Mouse (Mus musculus) forebrain, embryonic 16.5 days (tissue): ENCODE measurements around the gene Hyou1. TPM values are rescaled to one million over a fixed set of nuclear protein-coding genes. Genes with fewer than 3 reads are reported as not detected.
"Not testable (repeated sequence)": the region's sequence is repeated elsewhere in the genome, so short reads cannot be mapped to it uniquely, and the experiment has no call there.

Experiments
- ATAC-seq: fragments of 200-750 bp; cut with Nextera tagmentation; 2 replicates; pipeline ENCODE4 v1.8.0; 2017; ENCODE audit warnings: mild to moderate bottlenecking, moderate library complexity
- H3K27ac ChIP-seq: fragments of 300-500 bp; sonication (generic); 2 replicates; pipeline ENCODE4 v1.5.1; 2014; ENCODE audit warnings: low read length, control low read depth
- H3K27me3 ChIP-seq: fragments of 300-500 bp; sonication (generic); replicated peaks from 2 replicates; pipeline ENCODE4 v1.6.1; 2014; ENCODE audit warnings: low read length; ENCODE audit not compliant: control insufficient read depth, insufficient read depth
- H3K36me3 ChIP-seq: fragments of 300-500 bp; sonication (generic); 2 replicates; pipeline ENCODE4 v1.6.1; 2014; ENCODE audit not compliant: control insufficient read depth, insufficient read depth
- H3K4me1 ChIP-seq: fragments of 300-500 bp; sonication (generic); replicated peaks from 2 replicates; pipeline ENCODE4 v1.6.1; 2014; ENCODE audit warnings: low read length; ENCODE audit not compliant: control insufficient read depth, insufficient read depth
- H3K4me2 ChIP-seq: fragments of 300-500 bp; sonication (generic); 2 replicates; pipeline ENCODE4 v1.6.1; 2014; ENCODE audit warnings: mild to moderate bottlenecking, low read length, control low read depth
- H3K4me3 ChIP-seq: fragments of 300-500 bp; sonication (generic); replicated peaks from 2 replicates; pipeline ENCODE4 v1.5.1; 2014; ENCODE audit warnings: mild to moderate bottlenecking, low read length, control low read depth
- H3K9ac ChIP-seq: fragments of 300-500 bp; sonication (generic); replicated peaks from 2 replicates; pipeline ENCODE4 v1.6.1; 2014; ENCODE audit warnings: low read depth, low read length, control low read depth
- H3K9me3 ChIP-seq: fragments of 300-500 bp; sonication (generic); 2 replicates; pipeline ENCODE4 v1.6.1; 2016; ENCODE audit warnings: low read length; ENCODE audit not compliant: control insufficient read depth
- WGBS: fragments of 180-500 bp; shearing (Covaris S2); extraction: QIAGEN DNeasy Blood & Tissue Kit; methylation state at CpG from one replicate; pipeline ENCODE4 v1.1.7; 2014; 5-methylcytosine and 5-hydroxymethylcytosine counted together
- microRNA-seq: library from miRNA; unstranded; fragments of <30 nt; microRNA quantifications from one replicate; pipeline ENCODE4, GENCODE M21; 2017
- polyA plus RNA-seq: library from polyadenylated mRNA; unstranded; fragments of >200 nt; fragmentation: Nextera tagmentation; extraction: Ambion mirVana; gene quantifications from 2 replicates; pipeline ENCODE4 v1.2.1, GENCODE M21; 2015

Gene Hyou1
- polyA plus RNA-seq, 1 experiment from 2014 or later: 27.2 TPM

DNA sequence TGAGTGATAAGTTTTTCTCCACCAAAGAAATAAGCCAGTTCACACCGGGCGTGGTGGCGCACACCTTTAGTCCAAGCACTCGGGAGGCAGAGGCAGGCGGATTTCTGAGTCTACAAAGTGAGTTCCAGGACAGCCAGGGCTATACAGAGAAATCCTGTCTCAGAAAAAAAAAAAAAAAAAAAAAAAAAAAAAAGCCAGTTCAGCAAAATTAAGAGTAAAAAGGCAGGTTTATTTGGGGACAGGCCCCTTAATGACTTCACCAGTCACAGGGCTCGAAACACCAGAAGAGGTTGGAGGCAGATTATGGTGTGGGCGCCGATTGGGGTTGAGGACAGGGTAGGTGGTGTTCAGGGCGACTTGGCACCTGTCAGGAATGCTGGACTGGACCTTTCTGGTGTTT, 40.4 kb downstream of the Hyou1 start:
- WGBS: 95% methylated on average over 9 of the region's 9 CpGs
- not testable (repeated sequence) for H3K9me3 ChIP-seq, H3K36me3 ChIP-seq, H3K27ac ChIP-seq, H3K27me3 ChIP-seq, ATAC-seq, H3K4me3 ChIP-seq, H3K4me2 ChIP-seq, H3K9ac ChIP-seq
- H3K4me1 ChIP-seq: peaks cover 11% of the 10 kb centered on the region

DNA sequence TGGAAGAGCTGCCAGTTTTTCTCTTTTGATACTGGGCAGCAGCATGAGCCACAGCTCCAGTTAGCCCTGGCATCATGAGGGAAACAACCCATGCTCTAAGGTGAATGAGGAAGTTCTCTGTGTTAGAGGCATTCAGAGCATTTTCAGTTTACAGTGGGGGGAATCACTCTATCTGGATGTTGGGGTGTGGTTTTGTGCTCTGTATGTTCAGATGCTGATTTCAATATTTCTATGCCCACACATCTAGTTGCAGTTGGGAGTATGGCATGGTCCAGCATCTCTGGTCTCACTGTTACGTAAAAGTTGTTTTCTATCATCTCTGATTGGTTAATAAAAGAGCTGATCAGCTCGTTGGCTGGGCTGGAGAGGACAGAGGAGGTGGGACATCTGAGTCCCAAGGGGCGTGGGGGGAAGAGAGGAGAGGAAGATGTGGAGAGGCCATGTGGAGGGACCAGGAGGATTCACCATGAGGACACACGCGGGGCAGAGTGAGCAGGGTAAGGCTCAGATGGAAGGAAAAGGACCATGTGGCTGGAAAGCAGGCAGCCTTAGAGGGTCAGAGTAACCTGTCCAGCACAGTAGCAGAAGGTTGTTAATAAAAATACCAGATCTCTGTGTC, 41.1 kb downstream of the Hyou1 start:
- no peak overlapping the region for H3K9ac ChIP-seq
- peaks cover 11% of the 10 kb centered on the region for H3K4me1 ChIP-seq
- WGBS: 81% methylated on average over 5 of the region's 5 CpGs
- H3K27ac ChIP-seq: no peak overlapping the region
- no peaks in the 10 kb centered on the region for H3K9me3 ChIP-seq
- peaks cover 2% of the 10 kb centered on the region; the same call in 1 of the 2 replicates for H3K36me3 ChIP-seq
- no peak overlapping the region for H3K4me3 ChIP-seq
- ATAC-seq: no peak
- no peak overlapping the region for H3K4me2 ChIP-seq
- no peaks in the 10 kb centered on the region for H3K27me3 ChIP-seq

DNA sequence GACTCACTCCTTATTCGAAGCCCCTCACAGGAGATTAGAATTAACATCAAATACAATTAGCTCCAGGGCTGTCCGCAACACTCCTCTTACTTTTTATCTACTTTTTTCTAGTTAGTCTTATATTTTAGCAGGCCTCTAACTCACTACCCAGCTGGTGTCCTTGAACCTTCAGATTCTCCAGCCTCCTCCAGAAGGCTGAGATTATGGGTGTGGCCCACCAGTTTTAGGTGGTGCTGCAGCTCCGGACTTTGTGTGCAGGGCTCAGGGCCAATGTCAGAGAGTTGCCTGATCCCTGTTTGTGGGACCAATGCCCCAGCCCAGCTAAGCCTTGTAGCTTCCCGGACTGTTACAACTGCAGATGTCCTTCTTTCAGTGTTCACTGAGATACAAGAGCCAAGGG, 44.3 kb downstream of the Hyou1 start:
- Histone ChIP-seq H3K27me3 (no peaks in the 10 kb centered on the region), H3K4me1 (peaks cover 1% of the 10 kb centered on the region), H3K9me3 (no peaks in the 10 kb centered on the region)

DNA sequence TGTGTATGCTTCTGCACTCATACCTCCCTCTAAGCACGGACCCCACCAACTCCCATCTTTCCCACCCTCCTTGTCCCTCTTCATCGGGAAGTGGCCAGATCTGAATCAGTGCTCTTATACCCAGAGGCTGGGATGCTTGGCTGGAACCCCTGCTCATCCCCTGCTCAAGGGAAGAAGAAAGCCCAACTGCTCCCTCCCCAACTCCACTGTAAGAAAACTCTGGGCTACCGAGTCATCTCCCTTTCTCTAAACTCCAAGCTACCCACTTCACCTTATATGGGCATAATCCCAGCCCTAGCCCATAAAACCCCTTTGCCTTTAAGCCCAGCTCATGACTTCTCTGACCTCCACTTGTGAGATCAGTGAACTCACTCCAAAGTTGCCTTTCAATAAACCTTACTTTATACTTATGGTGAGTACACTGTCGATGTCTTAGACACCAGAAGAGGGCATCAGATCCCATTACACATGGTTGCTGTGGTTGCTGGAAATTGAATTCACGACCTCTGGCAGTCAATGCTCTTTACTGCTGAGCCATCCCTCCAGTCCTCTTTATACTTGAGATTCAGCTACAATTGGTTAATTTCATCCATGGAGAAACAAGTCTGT, 53.4 kb downstream of the Hyou1 start:
- Histone ChIP-seq H3K36me3 (no peaks in the 10 kb centered on the region), H3K27me3 (no peaks in the 10 kb centered on the region), H3K4me1 (no peaks in the 10 kb centered on the region), H3K4me3 (no peak overlapping the region), H3K9ac (no peak overlapping the region), H3K27ac (no peak overlapping the region), H3K4me2 (no peak overlapping the region), H3K9me3 (no peaks in the 10 kb centered on the region)
- ATAC-seq: no peak
- WGBS: 50% methylated on average over 5 of the region's 5 CpGs

More for the DNA sequence above, 44.3 kb downstream of the Hyou1 start:
- no peak for ATAC-seq
- Histone ChIP-seq H3K4me3 (no peak overlapping the region), H3K9ac (no peak overlapping the region), H3K36me3 (no peaks in the 10 kb centered on the region), H3K4me2 (no peak overlapping the region), H3K27ac (no peak overlapping the region)
- 89% methylated on average over 4 of the region's 4 CpGs for WGBS

DNA sequence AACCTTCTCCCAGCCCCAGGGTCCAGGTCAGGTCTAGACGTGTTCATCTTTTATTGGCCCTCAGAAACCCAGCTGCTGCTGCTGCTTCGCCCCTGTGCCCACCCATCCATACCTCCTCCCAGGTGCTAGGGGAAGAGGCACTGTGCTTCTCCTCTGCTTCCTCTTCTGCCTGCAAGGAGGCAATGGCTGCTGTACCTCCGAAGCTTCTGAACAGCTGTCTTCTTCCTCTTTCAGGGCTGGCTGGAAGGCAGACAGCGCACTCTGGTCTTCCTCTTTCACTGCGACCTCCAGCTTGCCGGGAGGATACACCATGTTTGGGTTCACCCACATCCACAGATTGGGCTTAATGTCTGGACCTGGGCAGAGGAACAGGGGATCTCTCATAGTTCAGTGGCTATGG, 56.5 kb downstream of the Hyou1 start:
- no peak overlapping the region for H3K4me3 ChIP-seq
- no peak overlapping the region for H3K27ac ChIP-seq
- no peak overlapping the region for H3K9ac ChIP-seq
- H3K9me3 ChIP-seq: no peaks in the 10 kb centered on the region
- no peak overlapping the region for H3K4me2 ChIP-seq
- no peaks in the 10 kb centered on the region for H3K27me3 ChIP-seq
- no peaks in the 10 kb centered on the region for H3K36me3 ChIP-seq
- 89% methylated on average over 6 of the region's 6 CpGs for WGBS
- H3K4me1 ChIP-seq: no peaks in the 10 kb centered on the region
- no peak for ATAC-seq

DNA sequence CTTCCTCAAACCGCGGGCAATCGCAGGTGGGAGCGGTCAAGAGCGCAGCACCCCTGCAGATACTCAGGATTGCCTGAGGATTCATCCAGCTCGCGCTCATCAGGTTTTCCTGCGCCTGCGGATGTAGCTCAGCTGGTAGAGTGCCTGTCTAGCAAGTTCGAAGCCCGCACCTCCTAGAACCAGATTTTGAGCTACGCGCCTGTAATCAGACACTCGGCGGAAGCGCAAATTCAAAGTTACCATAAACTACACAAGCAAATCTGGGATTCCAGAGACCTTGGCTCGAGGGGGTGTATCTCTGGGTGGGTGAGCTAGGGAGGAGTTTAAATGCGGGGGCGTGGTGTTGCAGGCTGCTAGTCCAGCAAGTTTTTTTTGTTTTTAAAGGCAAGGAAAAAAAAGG, 61.7 kb downstream of the Hyou1 start, which contains the start of gene Foxr1:
Gene Foxr1 (minus strand): TSS at position 176 of the 400 bp plus-strand sequence.
- no peaks in the 10 kb centered on the region for H3K27me3 ChIP-seq
- no peak within 1 kb of the TSS for H3K4me3 ChIP-seq
- no peak within 1 kb of the TSS for H3K4me2 ChIP-seq
- H3K4me1 ChIP-seq: no peaks in the 10 kb centered on the region
- H3K9me3 ChIP-seq: no peaks in the 10 kb centered on the region
- 83% methylated on average over 19 of the region's 19 CpGs for WGBS
- ATAC-seq: no peak
- no peak within 1 kb of the TSS for H3K9ac ChIP-seq
- no peaks in the 10 kb centered on the region for H3K36me3 ChIP-seq
- H3K27ac ChIP-seq: no peak within 1 kb of the TSS

Small RNA genes lying within 50 kb of the gene (microRNA-seq; reads per million reads assigned to microRNA genes)
- not detected for gene Gm44335
- gene Mir7085: not detected

Other genes starting within 250 kb of the Hyou1 start
- 12.9 and 15.0 TPM in 2 replicates for gene Mcam, start 245.0 kb upstream of the Hyou1 start, polyA plus RNA-seq
- gene Cbl, start 145.4 kb upstream of the Hyou1 start, polyA plus RNA-seq: 26.3 and 27.1 TPM in 2 replicates
- 0.48 TPM in 1 of 2 replicates, not detected in the other for gene Ccdc153, start 138.8 kb upstream of the Hyou1 start, polyA plus RNA-seq
- 0.53 and 0.73 TPM in 2 replicates for gene Pdzd3, start 128.0 kb upstream of the Hyou1 start, polyA plus RNA-seq
- 4.3 and 5.2 TPM in 2 replicates for gene Nlrx1, start 110.9 kb upstream of the Hyou1 start, polyA plus RNA-seq
- 16.9 and 21.8 TPM in 2 replicates for gene Abcg4, start 90.9 kb upstream of the Hyou1 start, polyA plus RNA-seq
- gene Hinfp, start 73.8 kb upstream of the Hyou1 start, polyA plus RNA-seq: 34.1 and 35.6 TPM in 2 replicates
- 29.0 and 31.4 TPM in 2 replicates for gene C2cd2l, start 59.2 kb upstream of the Hyou1 start, polyA plus RNA-seq
- gene Dpagt1, start 53.5 kb upstream of the Hyou1 start, polyA plus RNA-seq: 35.2 and 35.7 TPM in 2 replicates
- 182 and 199 TPM in 2 replicates for gene H2afx, start 44.8 kb upstream of the Hyou1 start, polyA plus RNA-seq
- 64.3 and 64.7 TPM in 2 replicates for gene Hmbs, start 35.3 kb upstream of the Hyou1 start, polyA plus RNA-seq
- gene Vps11, start 17.8 kb upstream of the Hyou1 start, polyA plus RNA-seq: 46.5 and 47.0 TPM in 2 replicates
- 38.4 and 41.6 TPM in 2 replicates for gene Slc37a4, start 17.4 kb downstream of the Hyou1 start, polyA plus RNA-seq
- 901 and 949 TPM in 2 replicates for gene Rps25, start 27.6 kb downstream of the Hyou1 start, polyA plus RNA-seq
- gene Trappc4, start 28.1 kb downstream of the Hyou1 start, polyA plus RNA-seq: 322 and 334 TPM in 2 replicates
- gene Ccdc84, start 39.1 kb downstream of the Hyou1 start, polyA plus RNA-seq: 36.8 and 41.1 TPM in 2 replicates
- not detected in 2 replicates for gene Foxr1, start 61.6 kb downstream of the Hyou1 start, polyA plus RNA-seq
- gene Upk2, start 75.5 kb downstream of the Hyou1 start, polyA plus RNA-seq: not detected in 2 replicates
- gene Bcl9l, start 103.3 kb downstream of the Hyou1 start, polyA plus RNA-seq: 13.8 and 15.0 TPM in 2 replicates
- not detected in 2 replicates for gene Cxcr5, start 182.4 kb downstream of the Hyou1 start, polyA plus RNA-seq
- 21.2 and 22.8 TPM in 2 replicates for gene Ddx6, start 225.4 kb downstream of the Hyou1 start, polyA plus RNA-seq